Mouse (Mus musculus): ENCODE results near the gene Krtap4-6. TPM values are rescaled to one million over a fixed set of nuclear protein-coding genes. Genes with fewer than 3 reads are reported as not detected.
"Not testable (repeated sequence)": the region's sequence is repeated elsewhere in the genome, so short reads cannot be mapped to it uniquely, and the experiment has no call there.

Gene Krtap4-6
- not detected in 2 replicates for polyA plus RNA-seq (2016; fragmentation: Nextera tagmentation; extraction: Ambion mirVana)

DNA sequence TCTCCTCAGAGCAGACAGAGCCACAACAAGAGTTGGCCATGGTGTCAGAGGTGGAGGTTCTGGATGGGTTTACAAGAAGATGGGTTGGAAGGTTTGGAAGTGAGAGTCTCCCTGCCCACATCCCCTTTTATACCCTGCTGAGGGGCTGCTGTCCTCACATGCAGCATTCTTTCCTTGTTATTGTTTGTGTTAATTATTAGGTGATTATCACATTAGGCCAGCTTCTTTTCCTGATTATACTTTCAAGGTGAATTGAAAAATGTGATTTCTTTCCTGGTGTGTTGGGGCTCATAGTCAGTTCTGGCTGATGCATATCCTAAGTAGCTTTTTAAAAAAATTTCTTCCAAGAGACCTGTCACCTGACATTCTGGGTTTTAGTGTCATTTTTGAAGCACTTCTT is at the start of gene Krtap4-6:
TSS of gene Krtap4-6 (minus strand) at position 101 of the 400 bp plus-strand sequence.
- no peaks in the 10 kb centered on the region for H3K4me1 ChIP-seq (replicated peaks)
- no peaks in the 10 kb centered on the region; the same call in 1 of the 2 replicates for H3K9me3 ChIP-seq (replicated peaks)
- H3K27ac ChIP-seq (ENCODE audit: poor library complexity, severe bottlenecking), result no peak within 1 kb of the TSS
- H3K4me3 ChIP-seq, result no peak within 1 kb of the TSS
- H3K36me3 ChIP-seq, result no peaks in the 10 kb centered on the region
- H3K4me2 ChIP-seq, result no peak within 1 kb of the TSS
- no peaks in the 10 kb centered on the region for H3K27me3 ChIP-seq (replicated peaks)
- no peak for ATAC-seq (ENCODE audit: insufficient number of reproducible peaks, low FRiP score)
- no peak within 1 kb of the TSS for H3K9ac ChIP-seq

DNA sequence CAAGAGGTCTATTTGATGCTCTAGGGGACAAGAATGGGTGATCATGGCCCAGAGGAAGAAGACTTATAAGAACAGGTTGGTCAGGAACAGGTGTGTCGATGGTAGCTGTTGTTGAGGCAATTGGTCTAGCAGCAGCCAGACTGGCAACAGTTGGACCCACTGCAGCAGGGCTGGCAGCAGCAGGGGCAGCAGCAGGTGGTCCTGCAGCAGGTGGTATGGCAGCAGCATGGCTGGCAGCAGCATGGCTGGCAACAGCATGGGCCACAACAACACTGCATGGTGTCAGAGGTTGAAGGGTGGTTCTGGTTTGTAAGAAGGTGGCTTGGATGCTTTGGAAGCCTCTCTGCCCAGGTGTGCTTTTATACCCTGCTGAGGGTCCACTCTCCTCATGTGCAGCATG is 24.7 kb upstream of the Krtap4-6 start, which contains the start of gene Gm14190:
TSS of gene Gm14190 (minus strand) at position 278 of the 400 bp plus-strand sequence.
- 81% methylated on average over 1 of the region's 1 CpGs for WGBS

GRCm38 (mm10) chr11:99685235-99685634 is 19.5 kb upstream of the Krtap4-6 start:
- H3K4me2 ChIP-seq; H3K4me1 ChIP-seq (replicated peaks); ATAC-seq (ENCODE audit: insufficient number of reproducible peaks, low FRiP score); H3K36me3 ChIP-seq; H3K4me3 ChIP-seq; H3K27me3 ChIP-seq (replicated peaks); H3K27ac ChIP-seq (ENCODE audit: poor library complexity, severe bottlenecking); H3K9ac ChIP-seq; H3K9me3 ChIP-seq (replicated peaks): not testable (repeated sequence)
- WGBS, result 61% methylated on average over 1 of the region's 1 CpGs

More for the DNA sequence above, 24.7 kb upstream of the Krtap4-6 start, which contains the start of gene Gm14190:
- Histone ChIP-seq H3K9ac (no peak within 1 kb of the TSS), H3K4me1 (replicated peaks) (no peaks in the 10 kb centered on the region), H3K4me3 (no peak within 1 kb of the TSS), H3K36me3 (no peaks in the 10 kb centered on the region), H3K27ac (ENCODE audit: poor library complexity, severe bottlenecking) (no peak within 1 kb of the TSS), H3K4me2 (no peak within 1 kb of the TSS), H3K27me3 (replicated peaks) (no peaks in the 10 kb centered on the region), H3K9me3 (replicated peaks) (no peaks in the 10 kb centered on the region)
- no peak for ATAC-seq (ENCODE audit: insufficient number of reproducible peaks, low FRiP score)

GRCm38 (mm10) chr11:99683481-99683880 is 17.7 kb upstream of the Krtap4-6 start:
- Histone ChIP-seq H3K27me3 (replicated peaks) (no peaks in the 10 kb centered on the region), H3K9ac (no peak overlapping the region), H3K27ac (ENCODE audit: poor library complexity, severe bottlenecking) (no peak overlapping the region), H3K36me3 (no peaks in the 10 kb centered on the region), H3K4me2 (no peak overlapping the region), H3K9me3 (replicated peaks) (no peaks in the 10 kb centered on the region), H3K4me1 (replicated peaks) (no peaks in the 10 kb centered on the region), H3K4me3 (no peak overlapping the region)
- ATAC-seq (ENCODE audit: insufficient number of reproducible peaks, low FRiP score), result no peak
- 86% methylated on average over 2 of the region's 2 CpGs for WGBS

DNA sequence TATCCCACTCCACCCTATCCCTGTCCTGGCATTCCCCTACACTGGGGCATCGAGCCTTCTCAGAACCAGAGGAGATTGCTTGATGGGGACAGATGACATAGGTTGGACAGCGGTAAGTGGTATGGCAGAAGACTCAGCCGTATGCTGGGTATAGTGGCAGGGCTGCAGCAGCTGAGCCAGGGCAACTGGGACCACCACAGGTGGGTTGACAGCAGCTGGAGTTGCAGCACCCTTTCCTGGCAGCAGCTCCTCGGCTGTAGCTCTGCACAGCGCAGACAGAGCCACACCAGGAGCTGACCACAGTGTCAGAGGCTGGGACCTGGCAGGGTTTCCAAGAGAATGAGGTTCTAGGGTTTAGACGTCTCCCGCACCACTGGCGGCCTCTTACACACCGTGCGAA is 3.0 kb downstream of the Krtap4-6 start:
- Histone ChIP-seq H3K9ac (no peak overlapping the region), H3K4me2 (no peak overlapping the region), H3K27ac (ENCODE audit: poor library complexity, severe bottlenecking) (no peak overlapping the region), H3K9me3 (replicated peaks) (no peaks in the 10 kb centered on the region; the same call in 1 of the 2 replicates), H3K36me3 (no peaks in the 10 kb centered on the region), H3K4me3 (no peak overlapping the region), H3K4me1 (replicated peaks) (no peaks in the 10 kb centered on the region), H3K27me3 (replicated peaks) (no peaks in the 10 kb centered on the region)
- ATAC-seq (ENCODE audit: insufficient number of reproducible peaks, low FRiP score), result no peak
- 79% methylated on average over 10 of the region's 10 CpGs for WGBS

DNA sequence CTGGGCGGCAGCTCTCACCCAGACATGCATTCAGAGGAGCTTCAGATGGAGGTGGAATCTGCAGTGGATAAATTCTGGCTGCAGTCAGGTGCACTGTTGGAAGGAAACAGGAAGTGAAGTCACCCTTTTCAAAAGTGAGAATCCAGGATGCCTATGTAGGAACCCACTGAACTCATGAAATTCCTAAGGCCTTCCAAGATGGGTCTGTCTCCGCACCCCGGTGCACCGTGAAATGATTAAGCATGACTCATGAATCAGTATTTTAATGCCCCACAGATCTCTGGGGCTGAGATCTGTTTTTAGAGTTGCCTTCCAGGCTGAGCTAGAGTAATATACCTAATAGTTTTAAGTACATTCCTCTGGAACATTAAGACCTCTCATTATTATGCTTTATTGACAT is 6.5 kb downstream of the Krtap4-6 start:
- ATAC-seq (ENCODE audit: insufficient number of reproducible peaks, low FRiP score), result no peak
- no peak overlapping the region for H3K4me3 ChIP-seq
- WGBS, result 85% methylated on average over 4 of the region's 4 CpGs
- no peak overlapping the region for H3K4me2 ChIP-seq
- H3K4me1 ChIP-seq (replicated peaks), result no peaks in the 10 kb centered on the region
- H3K36me3 ChIP-seq, result no peaks in the 10 kb centered on the region
- no peaks in the 10 kb centered on the region; the same call in 1 of the 2 replicates for H3K9me3 ChIP-seq (replicated peaks)
- H3K9ac ChIP-seq, result no peak overlapping the region
- no peak overlapping the region for H3K27ac ChIP-seq (ENCODE audit: poor library complexity, severe bottlenecking)
- H3K27me3 ChIP-seq (replicated peaks), result no peaks in the 10 kb centered on the region

GRCm38 (mm10) chr11:99658467-99659010 is 7.2 kb downstream of the Krtap4-6 start, which contains the start of gene Gm11563:
Gene Gm11563, minus strand, starts transcription at chr11:99658960.
- not testable (repeated sequence) for H3K4me3 ChIP-seq; H3K36me3 ChIP-seq; H3K4me1 ChIP-seq (replicated peaks); H3K27ac ChIP-seq (ENCODE audit: poor library complexity, severe bottlenecking); H3K9me3 ChIP-seq (replicated peaks); H3K27me3 ChIP-seq (replicated peaks); ATAC-seq (ENCODE audit: insufficient number of reproducible peaks, low FRiP score); H3K4me2 ChIP-seq; H3K9ac ChIP-seq
- WGBS, result 55% methylated on average over 10 of the region's 10 CpGs

GRCm38 (mm10) chr11:99657051-99657450 is 8.7 kb downstream of the Krtap4-6 start:
- Histone ChIP-seq H3K9ac (no peak overlapping the region), H3K4me2 (no peak overlapping the region), H3K4me1 (replicated peaks) (no peaks in the 10 kb centered on the region), H3K4me3 (no peak overlapping the region), H3K27ac (ENCODE audit: poor library complexity, severe bottlenecking) (no peak overlapping the region), H3K9me3 (replicated peaks) (no peaks in the 10 kb centered on the region; the same call in 1 of the 2 replicates), H3K36me3 (no peaks in the 10 kb centered on the region), H3K27me3 (replicated peaks) (no peaks in the 10 kb centered on the region)
- 47% methylated on average over 5 of the region's 5 CpGs for WGBS
- ATAC-seq (ENCODE audit: insufficient number of reproducible peaks, low FRiP score), result no peak

DNA sequence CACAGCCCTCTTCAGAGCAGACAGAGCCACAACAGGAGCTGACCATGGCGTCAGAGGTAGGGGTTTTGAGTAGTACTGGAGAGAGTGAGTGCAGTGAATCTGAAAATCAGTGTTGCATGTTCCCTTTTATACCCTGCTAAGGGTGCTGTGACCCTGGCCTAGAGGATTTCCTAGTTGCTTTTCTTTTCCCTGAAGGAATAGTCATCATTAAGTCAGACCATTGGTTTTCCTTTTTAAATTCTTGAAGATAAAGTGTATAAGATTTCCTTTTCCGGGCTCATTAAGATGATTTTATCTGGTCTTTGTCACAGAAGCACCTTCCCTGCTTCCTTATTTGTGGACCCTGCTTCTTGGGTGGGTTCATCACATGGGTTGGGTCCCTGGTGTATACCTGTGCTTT is 15.6 kb downstream of the Krtap4-6 start, which contains the start of gene Gm11555:
TSS of gene Gm11555 (minus strand) at position 101 of the 400 bp plus-strand sequence.
- Histone ChIP-seq H3K4me1 (replicated peaks) (no peaks in the 10 kb centered on the region), H3K27me3 (replicated peaks) (no peaks in the 10 kb centered on the region), H3K4me2 (no peak within 1 kb of the TSS), H3K9ac (no peak within 1 kb of the TSS), H3K36me3 (no peaks in the 10 kb centered on the region), H3K27ac (ENCODE audit: poor library complexity, severe bottlenecking) (no peak within 1 kb of the TSS), H3K9me3 (replicated peaks) (no peaks in the 10 kb centered on the region), H3K4me3 (no peak within 1 kb of the TSS)
- ATAC-seq (ENCODE audit: insufficient number of reproducible peaks, low FRiP score), result no peak
- 79% methylated on average over 2 of the region's 2 CpGs for WGBS

GRCm38 (mm10) chr11:99646444-99646843 is 19.3 kb downstream of the Krtap4-6 start:
- Histone ChIP-seq H3K27me3 (replicated peaks) (0 out of 2 replicates have a peak, but pooled peaks cover 3% of the 10 kb centered on the region), H3K27ac (ENCODE audit: poor library complexity, severe bottlenecking) (no peak overlapping the region), H3K4me3 (no peak overlapping the region), H3K9me3 (replicated peaks) (no peaks in the 10 kb centered on the region), H3K4me1 (replicated peaks) (no peaks in the 10 kb centered on the region), H3K9ac (no peak overlapping the region), H3K4me2 (no peak overlapping the region), H3K36me3 (no peaks in the 10 kb centered on the region)
- no peak for ATAC-seq (ENCODE audit: insufficient number of reproducible peaks, low FRiP score)
- 82% methylated on average over 15 of the region's 15 CpGs for WGBS

- WGBS, result 73% methylated on average over 3 of the region's 3 CpGs
- no peak overlapping the region for H3K27ac ChIP-seq (ENCODE audit: poor library complexity, severe bottlenecking)
- no peak overlapping the region for H3K4me2 ChIP-seq
- H3K4me3 ChIP-seq, result no peak overlapping the region
- 0 out of 2 replicates have a peak, but pooled peaks cover 3% of the 10 kb centered on the region for H3K27me3 ChIP-seq (replicated peaks)
- no peak for ATAC-seq (ENCODE audit: insufficient number of reproducible peaks, low FRiP score)
- H3K9ac ChIP-seq, result no peak overlapping the region
- H3K4me1 ChIP-seq (replicated peaks), result no peaks in the 10 kb centered on the region
- H3K36me3 ChIP-seq, result no peaks in the 10 kb centered on the region
- no peaks in the 10 kb centered on the region for H3K9me3 ChIP-seq (replicated peaks)
Observed at GRCm38 (mm10) chr11:99644351-99644750, 21.4 kb downstream of the Krtap4-6 start.

DNA sequence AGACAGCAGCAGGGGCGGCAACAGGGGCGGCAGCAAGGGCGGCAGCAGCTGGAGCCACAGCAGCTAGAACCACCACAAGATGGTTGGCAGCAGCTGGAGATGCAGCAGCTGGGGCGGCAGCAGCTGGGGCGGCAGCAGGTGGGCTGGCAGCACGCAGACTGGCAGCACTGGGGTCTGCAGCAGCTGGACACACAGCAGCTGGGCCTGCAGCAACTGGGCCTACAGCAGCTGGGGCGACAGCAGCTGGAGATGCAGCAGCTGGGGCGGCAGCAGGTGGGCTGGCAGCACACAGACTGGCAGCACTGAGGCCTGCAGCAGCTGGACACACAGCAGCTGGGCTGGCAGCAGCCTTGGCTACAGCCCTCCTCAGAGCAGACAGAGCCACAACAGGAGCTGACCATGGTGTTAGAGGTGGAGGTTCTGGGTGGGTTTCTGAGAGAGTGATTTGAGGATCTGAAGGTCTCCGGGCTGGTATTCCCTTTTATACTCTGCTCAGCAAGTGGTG is 22.1 kb downstream of the Krtap4-6 start, which contains the start of gene Krtap4-7:
TSS of gene Krtap4-7 (minus strand) at position 455 of the 505 bp plus-strand sequence.
- H3K36me3 ChIP-seq; H3K4me3 ChIP-seq; ATAC-seq (ENCODE audit: insufficient number of reproducible peaks, low FRiP score); H3K9ac ChIP-seq; H3K4me2 ChIP-seq; H3K4me1 ChIP-seq (replicated peaks); H3K27me3 ChIP-seq (replicated peaks); H3K27ac ChIP-seq (ENCODE audit: poor library complexity, severe bottlenecking); H3K9me3 ChIP-seq (replicated peaks): not testable (repeated sequence)
- 79% methylated on average over 9 of the region's 9 CpGs for WGBS
